ENCODE assay signal across 16 mouse cellular contexts in the genomic region with DNA sequence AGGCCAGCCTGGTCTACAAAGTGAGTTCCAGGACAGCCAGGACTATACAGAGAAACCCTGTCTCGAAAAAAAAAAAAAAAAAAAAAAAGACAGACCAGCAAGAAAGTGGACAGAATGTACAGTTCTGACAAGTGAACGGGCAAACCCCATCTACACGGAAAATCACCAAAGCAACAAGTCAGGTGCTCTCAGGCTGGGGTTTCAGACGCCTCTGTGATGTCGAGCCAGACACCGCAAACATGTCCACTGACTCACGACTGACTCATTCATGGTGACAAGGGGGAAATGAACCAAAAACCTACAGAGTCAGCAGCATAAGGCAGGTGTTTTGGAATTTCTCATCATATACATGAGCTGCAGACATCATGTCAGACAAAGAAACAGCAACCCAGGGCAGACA. TPM values are rescaled to one million over a fixed set of nuclear protein-coding genes. Genes with fewer than 3 reads are reported as not detected.
DNase-seq lines count a peak whose midpoint lies in the region; ATAC-seq and TF ChIP-seq lines count a peak whose summit lies in the region.
"Had no signal": no experiment of that assay in that cellular context is flagged by ENCODE, and none has a peak within 500 bp of the region (broad histone marks: within the 10 kb centered on the region; RNA-seq: fewer than 3 reads in every experiment).

No protein-coding gene starts in this region.

- TF ChIP-seq EP300 in lung, postnatal 0 days (IDR thresholded peaks at IDR 0.05) = no peak

- H3K9me3 ChIP-seq in lung, postnatal 0 days (ENCODE audit: low read length) = no peaks in the 10 kb centered on the region
- H3K9me3 ChIP-seq: limb, embryonic 15.5 days had no signal

- no peaks in the 10 kb centered on the region for H3K4me1 ChIP-seq in lung, postnatal 0 days (ENCODE audit: insufficient read depth, low read depth, low read length)

- 82% methylated on average over 6 of the region's 7 CpGs for WGBS in lung, postnatal 0 days

- H3K4me2 ChIP-seq in lung, postnatal 0 days (replicated peaks; ENCODE audit: low read depth, low read length) = no peak overlapping the region
- H3K4me2 ChIP-seq: limb, embryonic 15.5 days had no signal

- no peak overlapping the region for H3K9ac ChIP-seq in lung, postnatal 0 days (replicated peaks; ENCODE audit: low read depth)
- H3K9ac ChIP-seq: limb, embryonic 15.5 days had no signal

- H3K36me3 ChIP-seq in lung, postnatal 0 days (ENCODE audit: insufficient read depth, low read length) = peaks cover 4% of the 10 kb centered on the region; the same call in 1 of the 2 replicates

- ATAC-seq in lung, postnatal 0 days = no peak
- ATAC-seq: hindbrain, embryonic 16.5 days had no signal

- H3K27ac ChIP-seq in lung, postnatal 0 days (ENCODE audit: low read length) = no peak overlapping the region
- H3K27ac ChIP-seq: limb, embryonic 15.5 days; stomach, postnatal 0 days had no signal

- TF ChIP-seq CTCF in lung, postnatal 0 days (IDR thresholded peaks at IDR 0.05) = no peak

- H3K4me3 ChIP-seq in lung, postnatal 0 days (ENCODE audit: low read depth, low read length) = no peak overlapping the region
- H3K4me3 ChIP-seq: limb, embryonic 15.5 days had no signal

- H3K27me3 ChIP-seq in lung, postnatal 0 days (replicated peaks; ENCODE audit: insufficient read depth, low read length) = no peaks in the 10 kb centered on the region
- H3K27me3 ChIP-seq: limb, embryonic 15.5 days had no signal

- DNase-seq in adrenal gland, postnatal 25 days = peak; percentile 29
- DNase-seq in adrenal gland, adult 8-10 months = no peak
- peak; percentile 90 for DNase-seq in CD4-positive helper T cell, adult 2 months (ENCODE audit: low read depth, low spot score)
- DNase-seq in T-cell, adult 2 months (ENCODE audit: low spot score) = peak; percentile 27
- DNase-seq in naive thymus-derived CD4-positive, alpha-beta T cell, adult 2 months (ENCODE audit: low read depth) = peak; percentile 35
- DNase-seq in lung, postnatal 0 days (ENCODE audit: low spot score) = no peak
- DNase-seq in spleen, postnatal 14 days (ENCODE audit: low spot score in 2 of 2) = no peak
- no peak for DNase-seq in layer of hippocampus, postnatal 25 days (ENCODE audit: extremely low spot score in 1 of 2, low spot score in 1 of 2)
- DNase-seq: cerebellum, postnatal 10 days; gastrocnemius, postnatal 14 days; heart, postnatal 14 days; kidney, adult 8-10 months; thymus, postnatal 14 days had no signal

RNA-seq across cellular contexts. Expression of a gene that starts 28.8 kb away (rescaled TPM):
- total RNA-seq in adrenal gland, postnatal 25 days (2021) = 38.3 and 41.2 TPM in 2 replicates
- 10 to 100 TPM; 33.9 to 38.5 (median 36.1) TPM for total RNA-seq in adrenal gland, adult 8-10 months (2022)
- 5.4 and 6.4 TPM in 2 replicates for polyA plus RNA-seq in lung, postnatal 0 days (2015; fragmentation: Nextera tagmentation; extraction: Ambion mirVana)
- total RNA-seq in layer of hippocampus, postnatal 25 days (2021) = 10 to 100 TPM; 32.5 to 34.8 TPM

Comparison
In these comparisons a context has a peak if more than half of its experiments do, and no peak if none do; other contexts are left out.
1. DNase-seq: peak in adrenal gland, postnatal 25 days (single experiment), CD4-positive helper T cell, adult 2 months (single experiment), T-cell, adult 2 months (single experiment) and naive thymus-derived CD4-positive, alpha-beta T cell, adult 2 months (single experiment); none in adrenal gland, adult 8-10 months (single experiment), lung, postnatal 0 days (single experiment), spleen, postnatal 14 days (0 of 2) and layer of hippocampus, postnatal 25 days (0 of 2).